26 mouse cellular contexts compared by ENCODE assay signal in the genomic region with DNA sequence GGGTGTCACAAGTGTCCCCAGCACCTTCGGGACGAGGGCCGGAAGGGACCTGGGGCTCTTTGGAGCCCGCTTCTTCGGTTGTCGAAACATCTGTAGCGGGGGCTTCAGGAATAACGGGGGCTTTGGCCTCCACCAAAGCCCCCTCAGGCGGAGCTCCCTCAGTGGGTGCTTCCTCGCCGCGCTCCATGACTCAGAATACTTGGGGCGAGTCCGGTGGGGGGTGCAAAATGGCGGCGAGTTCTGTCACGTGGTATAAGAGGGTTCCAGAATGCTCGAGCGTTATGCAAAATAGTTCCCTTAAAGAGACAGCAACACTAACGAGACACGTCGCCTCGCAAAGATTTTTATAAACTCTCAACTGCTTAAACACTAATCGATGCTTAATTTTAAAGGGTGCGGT. TPM values are rescaled to one million over a fixed set of nuclear protein-coding genes. Genes with fewer than 3 reads are reported as not detected.
DNase-seq lines count a peak whose midpoint lies in the region; ATAC-seq lines count a peak whose summit lies in the region.
"Had no signal": no experiment of that assay in that cellular context is flagged by ENCODE, and none has a peak within 500 bp of the region (broad histone marks: within the 10 kb centered on the region; RNA-seq: fewer than 3 reads in every experiment).

A gene (minus strand): TSS at position 201 of the 400 bp plus-strand sequence.

- no peak within 1 kb of the TSS for H3K4me3 ChIP-seq in heart, embryonic 14.5 days (ENCODE audit: control insufficient read depth in 1 of 2, insufficient read depth in 1 of 2, low read depth in 1 of 2, low read length in 2 of 2)
- no peak within 1 kb of the TSS for H3K4me3 ChIP-seq in neural tube, embryonic 12.5 days
- no peak within 1 kb of the TSS for H3K4me3 ChIP-seq in neural tube, embryonic 15.5 days (replicated peaks)
- H3K4me3 ChIP-seq: forebrain, embryonic 15.5 days; liver, embryonic 12.5 days; neural tube, embryonic 13.5 days; stomach, embryonic 15.5 days had no signal

- H3K27me3 ChIP-seq in heart, embryonic 14.5 days (ENCODE audit: control insufficient read depth, insufficient read depth, low read length), result no peaks in the 10 kb centered on the region
- no peaks in the 10 kb centered on the region for H3K27me3 ChIP-seq in neural tube, embryonic 12.5 days (replicated peaks)
- H3K27me3 ChIP-seq in neural tube, embryonic 15.5 days (replicated peaks), result no peaks in the 10 kb centered on the region
- H3K27me3 ChIP-seq: forebrain, embryonic 15.5 days; liver, embryonic 12.5 days; neural tube, embryonic 13.5 days; stomach, embryonic 15.5 days had no signal

- no peaks in the 10 kb centered on the region for H3K36me3 ChIP-seq in heart, embryonic 14.5 days (ENCODE audit: control insufficient read depth, insufficient read depth, low read length)
- H3K36me3 ChIP-seq in neural tube, embryonic 12.5 days, result no peaks in the 10 kb centered on the region
- no peaks in the 10 kb centered on the region for H3K36me3 ChIP-seq in neural tube, embryonic 15.5 days
- H3K36me3 ChIP-seq: forebrain, embryonic 15.5 days; liver, embryonic 12.5 days; neural tube, embryonic 13.5 days; stomach, embryonic 15.5 days had no signal

- intact Hi-C loops in heart, postnatal 25 days (cut with DNase I), result no loop called here

- no peak within 1 kb of the TSS for H3K27ac ChIP-seq in heart, embryonic 14.5 days (replicated peaks in 1 of 2; ENCODE audit: control insufficient read depth in 1 of 2, insufficient read depth in 1 of 2, low read depth in 2 of 2, low read length in 2 of 2)
- no peak within 1 kb of the TSS for H3K27ac ChIP-seq in neural tube, embryonic 12.5 days
- no peak within 1 kb of the TSS for H3K27ac ChIP-seq in neural tube, embryonic 15.5 days (replicated peaks)
- H3K27ac ChIP-seq: forebrain, embryonic 15.5 days; liver, embryonic 12.5 days; neural tube, embryonic 13.5 days; stomach, embryonic 15.5 days had no signal

- WGBS in heart, embryonic 14.5 days, result 83% methylated on average over 25 of the region's 25 CpGs
- 91% methylated on average over 25 of the region's 25 CpGs for WGBS in neural tube, embryonic 12.5 days
- 89% methylated on average over 25 of the region's 25 CpGs for WGBS in neural tube, embryonic 15.5 days

- peak within 1 kb of the TSS; percentile 16; the same call in 1 of the 2 replicates for H3K4me2 ChIP-seq in heart, embryonic 14.5 days (ENCODE audit: low read length)
- 0 out of 2 replicates have a peak within 1 kb of the TSS, but pooled peaks have one; percentile 16 for H3K4me2 ChIP-seq in neural tube, embryonic 12.5 days (replicated peaks)
- peak within 1 kb of the TSS; percentile 15; the same call in 1 of the 2 replicates for H3K4me2 ChIP-seq in neural tube, embryonic 15.5 days
- H3K4me2 ChIP-seq: forebrain, embryonic 15.5 days; liver, embryonic 12.5 days; stomach, embryonic 15.5 days had no signal

- no peak for ATAC-seq in heart, embryonic 14.5 days (ENCODE audit: insufficient number of reproducible peaks, insufficient read depth, low FRiP score, low read depth)
- no peak for ATAC-seq in neural tube, embryonic 12.5 days (ENCODE audit: low FRiP score, low read depth)
- ATAC-seq in neural tube, embryonic 15.5 days (ENCODE audit: low FRiP score), result no peak
- no peak for ATAC-seq in megakaryocyte, adult 5-6 weeks (ENCODE audit: poor library complexity, severe bottlenecking)
- ATAC-seq: intestine, postnatal 0 days; liver, embryonic 12.5 days had no signal

- peaks cover 12% of the 10 kb centered on the region; the same call in 1 of the 2 replicates for H3K9me3 ChIP-seq in heart, embryonic 14.5 days (ENCODE audit: control insufficient read depth, low read length)
- H3K9me3 ChIP-seq in neural tube, embryonic 12.5 days, result peaks cover 13% of the 10 kb centered on the region
- H3K9me3 ChIP-seq in neural tube, embryonic 15.5 days (replicated peaks), result no peaks in the 10 kb centered on the region
- H3K9me3 ChIP-seq: forebrain, embryonic 15.5 days; stomach, embryonic 15.5 days had no signal

- no peaks in the 10 kb centered on the region for H3K4me1 ChIP-seq in heart, embryonic 14.5 days (ENCODE audit: control insufficient read depth in 2 of 2, insufficient read depth in 2 of 2, low read length in 2 of 2)
- no peaks in the 10 kb centered on the region for H3K4me1 ChIP-seq in neural tube, embryonic 12.5 days
- no peaks in the 10 kb centered on the region for H3K4me1 ChIP-seq in neural tube, embryonic 15.5 days
- H3K4me1 ChIP-seq: forebrain, embryonic 15.5 days; liver, embryonic 12.5 days; neural tube, embryonic 13.5 days; stomach, embryonic 15.5 days had no signal

- DNase-seq in heart, postnatal 25 days (ENCODE audit: low spot score), result no peak
- DNase-seq in neural tube, embryonic 10.5 days (ENCODE audit: extremely low spot score, low spot score), result no peak
- peak; percentile 16 for DNase-seq in R1 (ENCODE audit: low read depth, low spot score)
- DNase-seq in layer of hippocampus, postnatal 25 days (ENCODE audit: extremely low spot score in 1 of 2, low spot score in 1 of 2), result no peak
- DNase-seq: adrenal gland, postnatal 25 days; cerebellum, adult 8-10 months; cerebellum, postnatal 36 days; gastrocnemius, postnatal 10 days; kidney, postnatal 4 days; lung, adult 18-20 months; midbrain, embryonic 14.5 days; right cerebral cortex, adult 18-20 months; thymus, postnatal 14 days had no signal

- H3K9ac ChIP-seq in heart, embryonic 14.5 days (ENCODE audit: low read length), result no peak within 1 kb of the TSS
- no peak within 1 kb of the TSS for H3K9ac ChIP-seq in neural tube, embryonic 12.5 days
- H3K9ac ChIP-seq in neural tube, embryonic 15.5 days (replicated peaks), result no peak within 1 kb of the TSS
- H3K9ac ChIP-seq: forebrain, embryonic 15.5 days; liver, embryonic 12.5 days; neural tube, embryonic 13.5 days; stomach, embryonic 15.5 days had no signal

RNA-seq across cellular contexts. Expression of the gene that starts here (rescaled TPM):
- not detected in 2 replicates for polyA plus RNA-seq in heart, embryonic 14.5 days (2014; fragmentation: Nextera tagmentation; extraction: Ambion mirVana)
- not detected for total RNA-seq in heart, postnatal 25 days (2021)
- polyA plus RNA-seq in neural tube, embryonic 12.5 days (2016; fragmentation: Nextera tagmentation; extraction: Ambion mirVana), result 0.10 TPM in 1 of 2 replicates, not detected in the other
- 0.15 and 0.28 TPM in 2 replicates for polyA plus RNA-seq in neural tube, embryonic 15.5 days (2015; fragmentation: Nextera tagmentation; extraction: Ambion mirVana)
- not detected in 2 replicates for total RNA-seq in megakaryocyte, adult 5-6 weeks (2015)
- total RNA-seq in megakaryocyte, adult 5-6 weeks (2017), result not detected in 2 replicates
- under 1 TPM in 1 of 2 experiments, not detected in 1; 0.54 TPM for total RNA-seq in layer of hippocampus, postnatal 25 days (2021)
- total RNA-seq: adrenal gland, postnatal 25 days; gastrocnemius, postnatal 10 days; granulocyte monocyte progenitor cell, adult 5-6 weeks; left cerebral cortex, adult 18-20 months; megakaryocyte-erythroid progenitor cell, adult 5-6 weeks had no signal
- polyA plus RNA-seq: forebrain, embryonic 15.5 days; heart, postnatal 0 days; intestine, postnatal 0 days; liver, embryonic 12.5 days; neural tube, embryonic 13.5 days; stomach, embryonic 15.5 days had no signal
